Mouse (Mus musculus): Measurements from ENCODE around the gene Cry1.

- TF ChIP-seq CTCF (IDR thresholded peaks at IDR 0.05; ENCODE audit: extremely low read depth, insufficient read depth, insufficient read length, insufficient replicate concordance) (no peak), POLR2A (IDR thresholded peaks at IDR 0.05; ENCODE audit: low read depth, low read length) (no peak)
Observed at GRCm38 (mm10) chr10:85161745-85162351, 23.0 kb downstream of the Cry1 start.
